Mouse (Mus musculus): Measurements from ENCODE around the gene Grem1.

- TF ChIP-seq EP300 (IDR thresholded peaks at IDR 0.05) (no peak), CTCF (IDR thresholded peaks at IDR 0.05) (no peak)
Measured at GRCm38 (mm10) chr2:113758311-113759161, at the start of gene Grem1.
